Mouse (Mus musculus) naive thymus-derived CD4-positive, alpha-beta T cell, adult 2 months (primary cell): ENCODE results near the gene Plekhh1.

Source experiments
- DNase-seq: peaks from one replicate; pipeline ENCODE4 v3.0.0-alpha.2; 2011; ENCODE audit warnings: low read depth

Plekhh1 gene

DNA sequence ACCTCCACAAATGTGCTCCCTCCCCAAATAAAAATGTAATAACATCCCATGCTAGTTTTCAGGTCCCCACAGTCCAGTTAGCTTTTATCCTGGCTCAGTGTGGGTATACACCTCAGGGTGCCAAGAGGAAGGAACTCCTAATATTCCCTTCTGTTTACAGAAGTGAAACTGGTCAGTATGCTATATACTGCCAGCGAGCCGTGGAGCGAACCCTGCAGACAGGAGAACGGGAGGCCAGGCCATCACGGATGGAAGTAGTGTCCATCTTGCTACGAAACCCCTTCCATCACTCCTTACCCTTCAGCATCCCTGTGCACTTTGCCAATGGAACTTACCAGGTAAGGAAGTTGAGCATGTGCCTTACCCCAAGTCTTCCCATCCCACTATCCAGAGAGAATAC is 43.6 kb downstream of the Plekhh1 start:
- no peak for DNase-seq

DNA sequence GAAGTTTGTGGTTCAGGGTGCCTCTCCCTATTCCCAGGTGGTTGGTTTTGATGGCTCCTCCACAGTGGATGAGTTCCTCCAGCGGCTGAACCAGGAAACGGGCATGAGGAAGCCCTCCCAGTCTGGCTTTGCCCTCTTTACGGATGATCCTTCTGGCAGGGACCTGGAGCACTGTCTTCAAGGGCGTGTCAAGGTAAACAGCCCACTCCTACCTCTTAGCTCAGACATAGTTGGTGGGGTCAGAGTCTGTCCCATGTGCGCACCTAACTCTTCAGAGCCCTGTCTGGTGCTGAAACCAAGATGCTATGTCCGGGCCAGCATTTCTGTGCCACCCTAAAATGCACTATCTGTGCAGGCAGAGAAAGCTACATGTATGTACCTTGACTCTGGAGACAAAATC is 44.4 kb downstream of the Plekhh1 start:
- no peak for DNase-seq

- DNase-seq, result peak; percentile 89
Observed at GRCm38 (mm10) chr12:79089182-79089812, 60.3 kb downstream of the Plekhh1 start, which contains the start of gene Pigh. Pigh (minus strand) TSS chr12:79089651.

- peak; percentile 81 for DNase-seq
Observed at GRCm38 (mm10) chr12:79092569-79092968, 63.6 kb downstream of the Plekhh1 start.

GRCm38 (mm10) chr12:79097106-79097752 is 68.3 kb downstream of the Plekhh1 start:
- DNase-seq, result peak; percentile 74

- no peak for DNase-seq
Observed at GRCm38 (mm10) chr12:79103773-79104172, 74.8 kb downstream of the Plekhh1 start.

DNA sequence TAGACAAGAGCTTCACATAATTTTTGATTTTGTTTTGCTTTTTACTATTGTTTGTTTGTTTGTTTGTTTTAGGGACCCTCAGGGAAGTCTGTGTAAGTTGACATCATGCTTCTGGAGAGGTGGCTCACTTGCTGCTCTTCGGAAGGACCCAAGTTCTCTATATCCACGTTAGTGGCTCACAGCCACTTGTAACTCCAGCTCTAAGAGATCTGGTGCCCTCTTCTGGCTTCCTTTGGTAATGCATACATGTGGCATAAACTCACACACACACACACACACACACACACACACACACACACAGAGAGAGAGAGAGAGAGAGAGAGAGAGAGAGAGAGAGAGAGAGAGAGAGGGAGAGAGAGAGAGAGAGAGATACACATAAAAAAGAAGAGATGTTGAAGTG is 75.6 kb downstream of the Plekhh1 start:
- DNase-seq, result no peak

DNA sequence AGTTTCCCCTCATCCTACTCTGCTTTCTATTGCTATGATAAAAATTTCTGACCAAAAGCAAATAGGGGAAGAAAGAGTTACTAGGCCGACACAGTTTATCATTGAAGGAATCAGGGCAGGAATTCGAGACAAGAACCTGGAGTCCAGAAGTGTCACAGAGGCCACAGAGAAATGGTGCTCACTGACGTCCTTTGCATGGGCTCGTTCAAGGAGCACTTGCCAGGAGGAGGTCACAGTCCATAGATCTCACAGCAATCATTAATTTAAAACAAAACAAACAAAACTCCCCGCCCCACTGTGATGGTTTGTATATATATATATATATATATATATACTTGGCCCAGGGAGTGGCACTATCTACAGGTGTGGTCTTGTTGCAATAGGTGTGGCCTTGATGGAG is 76.3 kb downstream of the Plekhh1 start:
- DNase-seq, result no peak

- DNase-seq, result no peak
Observed at GRCm38 (mm10) chr12:79118991-79119390, 90.0 kb downstream of the Plekhh1 start.

DNA sequence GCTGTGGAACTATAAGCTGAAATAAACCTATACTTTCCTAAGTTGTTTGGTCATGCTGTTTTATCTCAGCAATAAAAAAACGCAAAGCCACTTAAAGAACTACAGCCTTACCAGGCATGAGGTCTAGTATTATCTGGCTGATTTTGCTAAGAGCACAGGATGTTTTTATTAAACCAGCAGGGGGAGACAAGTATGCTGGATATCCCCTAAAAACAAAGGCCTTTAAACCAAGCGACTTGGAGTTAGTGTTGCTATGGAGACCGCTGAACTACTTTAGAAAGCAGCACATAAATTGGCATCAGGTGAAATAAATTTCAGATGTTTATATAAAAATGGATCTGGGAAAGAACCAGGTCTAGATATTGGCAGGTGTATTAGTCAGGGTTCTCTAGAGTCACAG is 93.9 kb downstream of the Plekhh1 start:
- peak; percentile 7 for DNase-seq

DNA sequence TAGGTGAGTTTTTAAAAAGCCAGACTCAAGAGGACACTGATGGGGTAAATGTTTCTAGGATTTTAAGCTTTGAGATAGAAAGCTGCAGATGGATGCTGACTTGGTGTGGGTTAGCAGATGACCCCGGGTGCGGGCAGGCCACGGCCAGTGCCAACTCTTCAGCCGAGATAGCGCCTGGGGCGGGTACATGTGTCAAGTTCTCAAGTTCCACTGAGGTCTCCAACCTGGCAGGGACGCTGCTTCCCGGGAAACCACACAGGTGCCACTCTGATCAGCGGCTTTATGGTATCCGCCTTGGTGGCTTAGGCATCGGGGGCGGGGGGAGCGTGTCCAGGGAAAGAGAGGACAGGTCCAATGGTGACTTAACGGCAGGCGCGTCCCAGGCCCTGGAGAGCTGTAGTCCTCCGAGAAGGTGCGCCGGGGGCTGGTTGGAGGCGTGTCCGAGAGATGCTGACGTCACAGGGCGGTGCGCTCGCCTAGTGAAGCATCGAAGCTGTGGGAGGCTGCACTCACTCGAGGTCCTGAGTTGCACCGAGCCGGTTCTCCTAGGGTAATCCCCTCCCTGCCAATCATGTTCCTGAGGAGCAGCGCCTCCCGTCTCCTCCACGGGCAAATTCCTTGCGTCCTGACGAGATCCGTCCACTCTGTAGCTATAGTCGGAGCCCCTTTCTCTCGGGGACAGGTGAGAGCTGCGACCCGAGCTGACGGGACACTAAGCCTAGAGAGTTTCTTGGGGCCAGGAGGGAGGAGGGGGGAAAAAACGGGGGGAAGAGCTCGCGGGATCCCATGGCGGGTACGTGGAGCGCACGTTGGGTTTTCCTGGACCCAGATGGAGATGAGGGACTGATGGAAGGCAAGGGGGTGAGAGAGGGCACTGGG is 101.6 kb downstream of the Plekhh1 start, which contains the start of gene Arg2:
TSS of gene Arg2 (plus strand) at position 479 of the 879 bp plus-strand sequence.
- peak; percentile 80 for DNase-seq
